Mouse (Mus musculus): ENCODE data around the gene BC049352. TPM values are rescaled to one million over a fixed set of nuclear protein-coding genes. Genes with fewer than 3 reads are reported as not detected.

The BC049352 gene
- polyA plus RNA-seq, 1 experiment from 2014 or later: 0.14 TPM

GRCm38 (mm10) chr9:45268597-45269325, 87.0 kb downstream of the BC049352 start, which contains the start of gene Il10ra:
Il10ra (minus strand) TSS chr9:45269149.
- Histone ChIP-seq H3K4me2 (ENCODE audit: low read depth, low read length) (peak within 1 kb of the TSS; percentile 69), H3K4me3 (ENCODE audit: low read depth, low read length) (peak within 1 kb of the TSS; percentile 56), H3K27ac (ENCODE audit: low read depth) (peak within 1 kb of the TSS; percentile 73), H3K36me3 (replicated peaks; ENCODE audit: insufficient read depth, low read length) (peaks cover 6% of the 10 kb centered on the region; the same call in 1 of the 2 replicates), H3K9ac (replicated peaks) (peak within 1 kb of the TSS; percentile 61), H3K4me1 (ENCODE audit: insufficient read depth) (peaks cover 29% of the 10 kb centered on the region), H3K27me3 (ENCODE audit: insufficient read depth, low read length) (peaks cover 14% of the 10 kb centered on the region), H3K9me3 (ENCODE audit: low read length) (no peaks in the 10 kb centered on the region)
- ATAC-seq (peak; percentile 49; the same call in 1 of the 2 replicates), DNase-seq (peak; percentile 59)
- WGBS (ENCODE audit: insufficient replicate concordance): 3% methylated on average over 36 of the region's 36 CpGs
- no peak for TF ChIP-seq CTCF (IDR thresholded peaks at IDR 0.05; ENCODE audit: low read depth)
- TF ChIP-seq EP300 (IDR thresholded peaks at IDR 0.05; ENCODE audit: low read depth): no peak

- Histone ChIP-seq H3K36me3 (replicated peaks; ENCODE audit: insufficient read depth, low read length) (no peaks in the 10 kb centered on the region), H3K9me3 (ENCODE audit: low read length) (no peaks in the 10 kb centered on the region), H3K9ac (replicated peaks) (no peak overlapping the region), H3K27ac (ENCODE audit: low read depth) (peak overlapping the region; percentile 49; the same call in 1 of the 2 replicates), H3K27me3 (ENCODE audit: insufficient read depth, low read length) (peaks cover 14% of the 10 kb centered on the region), H3K4me2 (ENCODE audit: low read depth, low read length) (no peak overlapping the region), H3K4me3 (ENCODE audit: low read depth, low read length) (no peak overlapping the region), H3K4me1 (ENCODE audit: insufficient read depth) (peaks cover 49% of the 10 kb centered on the region)
- WGBS (ENCODE audit: insufficient replicate concordance): 31% methylated on average over 5 of the region's 5 CpGs
- TF ChIP-seq EP300 (IDR thresholded peaks at IDR 0.05; ENCODE audit: low read depth): no peak
- no peak for TF ChIP-seq CTCF (IDR thresholded peaks at IDR 0.05; ENCODE audit: low read depth)
- DNase-seq: no peak
- no peak for ATAC-seq
Measured at GRCm38 (mm10) chr9:45272213-45272612, 90.4 kb downstream of the BC049352 start.

GRCm38 (mm10) chr9:45274218-45274617, 92.4 kb downstream of the BC049352 start:
- H3K4me2 ChIP-seq (ENCODE audit: low read depth, low read length): no peak overlapping the region; the same call in 1 of the 2 replicates
- no peak overlapping the region for H3K4me3 ChIP-seq (ENCODE audit: low read depth, low read length)
- no peaks in the 10 kb centered on the region for H3K36me3 ChIP-seq (replicated peaks; ENCODE audit: insufficient read depth, low read length)
- no peak overlapping the region for H3K9ac ChIP-seq (replicated peaks)
- ATAC-seq: peak; percentile 91
- no peaks in the 10 kb centered on the region for H3K9me3 ChIP-seq (ENCODE audit: low read length)
- peak; percentile 59 for DNase-seq
- TF ChIP-seq CTCF (IDR thresholded peaks at IDR 0.05; ENCODE audit: low read depth) (no peak), EP300 (IDR thresholded peaks at IDR 0.05; ENCODE audit: low read depth) (peak; percentile 93)
- WGBS (ENCODE audit: insufficient replicate concordance): 27% methylated on average over 4 of the region's 4 CpGs
- peak overlapping the region; percentile 75 for H3K27ac ChIP-seq (ENCODE audit: low read depth)
- peaks cover 42% of the 10 kb centered on the region for H3K4me1 ChIP-seq (ENCODE audit: insufficient read depth)
- H3K27me3 ChIP-seq (ENCODE audit: insufficient read depth, low read length): peaks cover 7% of the 10 kb centered on the region

GRCm38 (mm10) chr9:45274635-45275034, 92.8 kb downstream of the BC049352 start:
- no peaks in the 10 kb centered on the region for H3K9me3 ChIP-seq (ENCODE audit: low read length)
- WGBS (ENCODE audit: insufficient replicate concordance): 40% methylated on average over 2 of the region's 2 CpGs
- no peak overlapping the region for H3K4me2 ChIP-seq (ENCODE audit: low read depth, low read length)
- H3K36me3 ChIP-seq (replicated peaks; ENCODE audit: insufficient read depth, low read length): no peaks in the 10 kb centered on the region
- H3K9ac ChIP-seq (replicated peaks): no peak overlapping the region
- no peak for TF ChIP-seq EP300 (IDR thresholded peaks at IDR 0.05; ENCODE audit: low read depth)
- no peak for TF ChIP-seq CTCF (IDR thresholded peaks at IDR 0.05; ENCODE audit: low read depth)
- no peak for DNase-seq
- ATAC-seq: peak; percentile 70
- no peak overlapping the region for H3K4me3 ChIP-seq (ENCODE audit: low read depth, low read length)
- H3K27me3 ChIP-seq (ENCODE audit: insufficient read depth, low read length): peaks cover 3% of the 10 kb centered on the region; the same call in 1 of the 2 replicates
- peaks cover 40% of the 10 kb centered on the region for H3K4me1 ChIP-seq (ENCODE audit: insufficient read depth)
- H3K27ac ChIP-seq (ENCODE audit: low read depth): peak overlapping the region; percentile 75

GRCm38 (mm10) chr9:45280059-45280458, 98.3 kb downstream of the BC049352 start:
- no peaks in the 10 kb centered on the region for H3K27me3 ChIP-seq (ENCODE audit: insufficient read depth, low read length)
- WGBS (ENCODE audit: insufficient replicate concordance): 64% methylated on average over 3 of the region's 3 CpGs
- no peak for DNase-seq
- H3K4me2 ChIP-seq (ENCODE audit: low read depth, low read length): no peak overlapping the region
- H3K9ac ChIP-seq (replicated peaks): no peak overlapping the region
- H3K4me1 ChIP-seq (ENCODE audit: insufficient read depth): peaks cover 19% of the 10 kb centered on the region
- no peak for ATAC-seq
- TF ChIP-seq CTCF (IDR thresholded peaks at IDR 0.05; ENCODE audit: low read depth) (no peak), EP300 (IDR thresholded peaks at IDR 0.05; ENCODE audit: low read depth) (no peak)
- H3K36me3 ChIP-seq (replicated peaks; ENCODE audit: insufficient read depth, low read length): no peaks in the 10 kb centered on the region
- H3K4me3 ChIP-seq (ENCODE audit: low read depth, low read length): no peak overlapping the region
- no peaks in the 10 kb centered on the region for H3K9me3 ChIP-seq (ENCODE audit: low read length)
- no peak overlapping the region for H3K27ac ChIP-seq (ENCODE audit: low read depth)

- 45% methylated on average over 3 of the region's 3 CpGs for WGBS (ENCODE audit: insufficient replicate concordance)
- Histone ChIP-seq H3K9me3 (ENCODE audit: low read length) (no peaks in the 10 kb centered on the region), H3K27me3 (ENCODE audit: insufficient read depth, low read length) (no peaks in the 10 kb centered on the region), H3K4me2 (ENCODE audit: low read depth, low read length) (no peak overlapping the region), H3K4me1 (ENCODE audit: insufficient read depth) (peaks cover 10% of the 10 kb centered on the region), H3K27ac (ENCODE audit: low read depth) (no peak overlapping the region), H3K9ac (replicated peaks) (no peak overlapping the region), H3K4me3 (ENCODE audit: low read depth, low read length) (no peak overlapping the region), H3K36me3 (replicated peaks; ENCODE audit: insufficient read depth, low read length) (no peaks in the 10 kb centered on the region)
- TF ChIP-seq CTCF (IDR thresholded peaks at IDR 0.05; ENCODE audit: low read depth): no peak
- ATAC-seq (no peak), DNase-seq (no peak)
Measured at GRCm38 (mm10) chr9:45280891-45281290, 99.1 kb downstream of the BC049352 start.

Data from liver, postnatal 0 days (tissue).